Mouse (Mus musculus) spleen, adult 2 months (tissue): ENCODE measurements around the gene Pcnx.

Experiments used
- CTCF ChIP-seq: fragments of 200-500 bp; IDR thresholded peaks from 2 replicates; pipeline ENCODE4 v1.5.1; 2011; ENCODE audit warnings: mild to moderate bottlenecking, inconsistent platforms; ENCODE audit not compliant: insufficient read depth, insufficient read length, insufficient replicate concordance; ENCODE audit errors: extremely low read depth
- POLR2A ChIP-seq: fragments of 200-500 bp; IDR thresholded peaks from 2 replicates; pipeline ENCODE4 v1.6.1; 2011; ENCODE audit warnings: low read depth, low read length, inconsistent platforms

DNA sequence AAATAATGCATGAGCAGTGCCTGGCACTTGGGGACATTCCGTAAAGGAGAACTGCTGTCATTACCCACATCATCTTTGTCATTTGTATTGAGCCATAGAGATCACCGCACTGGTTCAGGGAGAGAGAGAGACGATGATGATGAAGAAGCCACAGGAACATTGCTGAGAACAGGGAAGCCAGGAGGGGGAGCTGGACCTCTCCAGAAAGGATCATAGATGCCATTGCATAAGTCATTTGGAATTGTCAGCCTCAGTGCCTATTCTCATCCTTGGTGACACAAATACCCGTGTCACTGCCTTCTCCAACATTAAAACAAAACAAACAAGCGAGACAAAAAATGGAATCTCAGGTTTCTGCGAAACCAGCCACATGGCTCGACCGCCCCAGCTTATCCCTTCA, 23.7 kb upstream of the Pcnx start:
- TF ChIP-seq POLR2A, result no peak
- TF ChIP-seq CTCF, result no peak
